Mouse (Mus musculus): ENCODE measurements around the gene Gm29866. TPM values are rescaled to one million over a fixed set of nuclear protein-coding genes. Genes with fewer than 3 reads are reported as not detected.

Gm29866 gene
- not detected for polyA plus RNA-seq (2017; shearing (Covaris generic))

GRCm38 (mm10) chrY:20993557-20993956 lies at the start of gene Gm29866:
Gm29866 (minus strand) TSS chrY:20993657.

Other genes with a start within 250 kb of the Gm29866 start
- not detected for gene Gm20909, start 170.9 kb upstream of the Gm29866 start, polyA plus RNA-seq (2017; shearing (Covaris generic))
- not detected for gene Gm20865, start 247.9 kb upstream of the Gm29866 start, polyA plus RNA-seq (2017; shearing (Covaris generic))

Measured in activated CD4-positive, CD25-positive, alpha-beta regulatory T cell (primary cell).